Mouse (Mus musculus) bone marrow, adult 2 months (tissue): ENCODE measurements around the gene Rab15.
A peak's percentile ranks its signal among the peaks of the same experiment; 100 is the strongest.

Experiments used
- CTCF ChIP-seq: fragments of 200-500 bp; IDR thresholded peaks from 2 replicates; pipeline ENCODE4 v1.5.1; 2011; ENCODE audit warnings: low read length, control low read depth; ENCODE audit not compliant: control insufficient read depth, insufficient read depth
- POLR2A ChIP-seq: fragments of 200-500 bp; IDR thresholded peaks from 2 replicates; pipeline ENCODE4 v1.6.1; 2011; ENCODE audit warnings: low read depth, mild to moderate bottlenecking, control low read depth, low read length, borderline replicate concordance; ENCODE audit not compliant: control insufficient read depth

DNA sequence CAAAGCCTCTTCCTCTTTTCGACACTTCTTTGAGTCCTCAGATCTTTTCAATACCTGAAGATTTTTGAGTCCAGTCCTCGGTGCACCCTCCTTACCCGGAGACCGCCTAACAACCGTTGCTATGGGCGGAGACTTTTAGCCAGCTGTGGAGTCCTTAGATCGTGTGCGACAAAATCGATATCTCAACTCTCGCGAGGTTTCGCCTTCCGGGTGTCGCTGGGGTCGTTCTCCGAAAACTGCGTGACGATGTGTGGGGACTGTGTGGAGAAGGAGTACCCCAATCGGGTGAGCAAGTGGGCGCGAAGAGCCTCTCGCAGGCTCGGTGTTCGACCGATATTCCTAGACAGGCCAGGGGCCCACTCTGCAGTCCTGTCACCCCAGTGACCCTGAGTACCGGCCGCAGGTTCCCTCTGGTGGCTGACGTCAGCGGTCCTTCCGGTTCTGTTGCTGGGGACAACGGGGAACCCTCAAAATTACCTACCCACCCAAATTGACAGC lies 57.3 kb downstream of the Rab15 start, which contains the start of the genes Churc1 and Fntb:
- peak; percentile 63; the same call in 1 of the 2 replicates for TF ChIP-seq POLR2A
- TF ChIP-seq CTCF = no peak
